Mouse (Mus musculus): ENCODE results near the gene Smim22. TPM values are rescaled to one million over a fixed set of nuclear protein-coding genes. Genes with fewer than 3 reads are reported as not detected.

Smim22 gene
- polyA plus RNA-seq, 1 experiment: 232 TPM

- H3K4me1 ChIP-seq (ENCODE audit: control insufficient read depth, insufficient read depth, low read length): peaks cover 10% of the 10 kb centered on the region
- H3K36me3 ChIP-seq (ENCODE audit: control insufficient read depth, insufficient read depth, low read length): peaks cover 3% of the 10 kb centered on the region; the same call in 1 of the 2 replicates
- no peak overlapping the region for H3K27ac ChIP-seq (ENCODE audit: insufficient read depth, low read depth, low read length)
- TF ChIP-seq POLR2A (IDR thresholded peaks at IDR 0.05; ENCODE audit: low read depth, low read length) (no peak), CTCF (conservative IDR thresholded peaks at IDR 0.05; ENCODE audit: insufficient read depth, insufficient read length, low read depth, low read length) (no peak)
- DNase-seq: no peak
- H3K4me3 ChIP-seq (ENCODE audit: insufficient read depth, low read depth, low read length): no peak overlapping the region
- H3K27me3 ChIP-seq (replicated peaks; ENCODE audit: control insufficient read depth, insufficient read depth, low read length): no peaks in the 10 kb centered on the region
- 91% methylated on average over 4 of the region's 4 CpGs for WGBS
Measured at GRCm38 (mm10) chr16:5014578-5014977, 7.5 kb downstream of the Smim22 start.

GRCm38 (mm10) chr16:5024021-5024420, 16.9 kb downstream of the Smim22 start:
- H3K27ac ChIP-seq (ENCODE audit: insufficient read depth, low read depth, low read length): no peak overlapping the region
- WGBS: 90% methylated on average over 3 of the region's 3 CpGs
- TF ChIP-seq CTCF (conservative IDR thresholded peaks at IDR 0.05; ENCODE audit: insufficient read depth, insufficient read length, low read depth, low read length): no peak
- TF ChIP-seq POLR2A (IDR thresholded peaks at IDR 0.05; ENCODE audit: low read depth, low read length): no peak

GRCm38 (mm10) chr16:5029847-5030246, 22.8 kb downstream of the Smim22 start:
- no peaks in the 10 kb centered on the region for H3K4me1 ChIP-seq (ENCODE audit: control insufficient read depth, insufficient read depth, low read length)
- TF ChIP-seq CTCF (conservative IDR thresholded peaks at IDR 0.05; ENCODE audit: insufficient read depth, insufficient read length, low read depth, low read length) (no peak), POLR2A (IDR thresholded peaks at IDR 0.05; ENCODE audit: low read depth, low read length) (no peak)
- peaks cover 23% of the 10 kb centered on the region for H3K36me3 ChIP-seq (ENCODE audit: control insufficient read depth, insufficient read depth, low read length)
- H3K27ac ChIP-seq (ENCODE audit: insufficient read depth, low read depth, low read length): no peak overlapping the region
- no peak for DNase-seq
- H3K4me3 ChIP-seq (ENCODE audit: insufficient read depth, low read depth, low read length): no peak overlapping the region
- WGBS: 44% methylated on average over 2 of the region's 2 CpGs
- H3K27me3 ChIP-seq (replicated peaks; ENCODE audit: control insufficient read depth, insufficient read depth, low read length): no peaks in the 10 kb centered on the region

More at GRCm38 (mm10) chr16:5024021-5024420, 16.9 kb downstream of the Smim22 start:
- peaks cover 23% of the 10 kb centered on the region for H3K36me3 ChIP-seq (ENCODE audit: control insufficient read depth, insufficient read depth, low read length)
- DNase-seq: no peak
- no peak overlapping the region for H3K4me3 ChIP-seq (ENCODE audit: insufficient read depth, low read depth, low read length)
- H3K4me1 ChIP-seq (ENCODE audit: control insufficient read depth, insufficient read depth, low read length): no peaks in the 10 kb centered on the region
- no peaks in the 10 kb centered on the region for H3K27me3 ChIP-seq (replicated peaks; ENCODE audit: control insufficient read depth, insufficient read depth, low read length)

GRCm38 (mm10) chr16:5035591-5035990, 28.5 kb downstream of the Smim22 start:
- Histone ChIP-seq H3K36me3 (ENCODE audit: control insufficient read depth, insufficient read depth, low read length) (peaks cover 15% of the 10 kb centered on the region), H3K4me1 (ENCODE audit: control insufficient read depth, insufficient read depth, low read length) (peaks cover 8% of the 10 kb centered on the region; the same call in 1 of the 2 replicates), H3K27ac (ENCODE audit: insufficient read depth, low read depth, low read length) (no peak overlapping the region), H3K27me3 (replicated peaks; ENCODE audit: control insufficient read depth, insufficient read depth, low read length) (no peaks in the 10 kb centered on the region), H3K4me3 (ENCODE audit: insufficient read depth, low read depth, low read length) (no peak overlapping the region)
- no peak for TF ChIP-seq POLR2A (IDR thresholded peaks at IDR 0.05; ENCODE audit: low read depth, low read length)
- no peak for TF ChIP-seq CTCF (conservative IDR thresholded peaks at IDR 0.05; ENCODE audit: insufficient read depth, insufficient read length, low read depth, low read length)
- 92% methylated on average over 3 of the region's 3 CpGs for WGBS
- peak; percentile 14 for DNase-seq

GRCm38 (mm10) chr16:5036649-5037234, 29.7 kb downstream of the Smim22 start:
- Histone ChIP-seq H3K27ac (ENCODE audit: insufficient read depth, low read depth, low read length) (no peak overlapping the region), H3K4me1 (ENCODE audit: control insufficient read depth, insufficient read depth, low read length) (peaks cover 8% of the 10 kb centered on the region; the same call in 1 of the 2 replicates), H3K4me3 (ENCODE audit: insufficient read depth, low read depth, low read length) (no peak overlapping the region), H3K27me3 (replicated peaks; ENCODE audit: control insufficient read depth, insufficient read depth, low read length) (no peaks in the 10 kb centered on the region), H3K36me3 (ENCODE audit: control insufficient read depth, insufficient read depth, low read length) (peaks cover 12% of the 10 kb centered on the region)
- WGBS: 60% methylated on average over 5 of the region's 5 CpGs
- peak; percentile 61 for DNase-seq
- TF ChIP-seq POLR2A (IDR thresholded peaks at IDR 0.05; ENCODE audit: low read depth, low read length): no peak
- no peak for TF ChIP-seq CTCF (conservative IDR thresholded peaks at IDR 0.05; ENCODE audit: insufficient read depth, insufficient read length, low read depth, low read length)

- DNase-seq: no peak
- peaks cover 9% of the 10 kb centered on the region for H3K36me3 ChIP-seq (ENCODE audit: control insufficient read depth, insufficient read depth, low read length)
- TF ChIP-seq POLR2A (IDR thresholded peaks at IDR 0.05; ENCODE audit: low read depth, low read length): no peak
- TF ChIP-seq CTCF (conservative IDR thresholded peaks at IDR 0.05; ENCODE audit: insufficient read depth, insufficient read length, low read depth, low read length): no peak
- no peak overlapping the region for H3K4me3 ChIP-seq (ENCODE audit: insufficient read depth, low read depth, low read length)
- no peak overlapping the region for H3K27ac ChIP-seq (ENCODE audit: insufficient read depth, low read depth, low read length)
- 89% methylated on average over 3 of the region's 3 CpGs for WGBS
- H3K4me1 ChIP-seq (ENCODE audit: control insufficient read depth, insufficient read depth, low read length): peaks cover 5% of the 10 kb centered on the region; the same call in 1 of the 2 replicates
- H3K27me3 ChIP-seq (replicated peaks; ENCODE audit: control insufficient read depth, insufficient read depth, low read length): no peaks in the 10 kb centered on the region
Measured at GRCm38 (mm10) chr16:5045322-5045721, 38.2 kb downstream of the Smim22 start.

GRCm38 (mm10) chr16:5049182-5049773, 42.2 kb downstream of the Smim22 start:
- DNase-seq: no peak
- TF ChIP-seq CTCF (conservative IDR thresholded peaks at IDR 0.05; ENCODE audit: insufficient read depth, insufficient read length, low read depth, low read length) (no peak), POLR2A (IDR thresholded peaks at IDR 0.05; ENCODE audit: low read depth, low read length) (no peak)
- Histone ChIP-seq H3K36me3 (ENCODE audit: control insufficient read depth, insufficient read depth, low read length) (peaks cover 4% of the 10 kb centered on the region), H3K4me1 (ENCODE audit: control insufficient read depth, insufficient read depth, low read length) (peaks cover 5% of the 10 kb centered on the region; the same call in 1 of the 2 replicates), H3K27ac (ENCODE audit: insufficient read depth, low read depth, low read length) (peak overlapping the region; percentile 82), H3K4me3 (ENCODE audit: insufficient read depth, low read depth, low read length) (peak overlapping the region; percentile 76), H3K27me3 (replicated peaks; ENCODE audit: control insufficient read depth, insufficient read depth, low read length) (no peaks in the 10 kb centered on the region)
- WGBS: under 1% methylated on average over 38 of the region's 38 CpGs

Measured in kidney, adult 2 months (tissue).